Comparison of ENCODE assay signal across 8 mouse cellular contexts in genomic region chr3:108282401-108283240, GRCm38 (mm10). TPM values are rescaled to one million over a fixed set of nuclear protein-coding genes. Genes with fewer than 3 reads are reported as not detected.
A peak's percentile ranks its signal among the peaks of the same experiment; 100 is the strongest.
DNase-seq lines count a peak whose midpoint lies in the region; ATAC-seq and TF ChIP-seq lines count a peak whose summit lies in the region.

No protein-coding gene starts in this region.

- peaks cover 23% of the 10 kb centered on the region for H3K36me3 ChIP-seq in limb, embryonic 14.5 days (ENCODE audit: control insufficient read depth, insufficient read depth, low read length)
- H3K36me3 ChIP-seq in myocyte (ENCODE audit: control insufficient read depth, insufficient read depth): peaks cover 4% of the 10 kb centered on the region

- H3K9ac ChIP-seq in limb, embryonic 14.5 days (ENCODE audit: low read depth, low read length, severe bottlenecking): peak overlapping the region; percentile 71; the same call in 1 of the 2 replicates

- no peaks in the 10 kb centered on the region for H3K79me2 ChIP-seq in myocyte (ENCODE audit: control insufficient read depth, insufficient read depth)

- TF ChIP-seq POLR2A in limb, embryonic 14.5 days (IDR thresholded peaks at IDR 0.05; ENCODE audit: borderline replicate concordance, extremely low read depth, insufficient read depth, insufficient read length): no peak
- TF ChIP-seq POLR2A in myocyte (IDR thresholded peaks at IDR 0.05; ENCODE audit: insufficient read length, low read depth): no peak

- no peaks in the 10 kb centered on the region for H3K9me3 ChIP-seq in limb, embryonic 14.5 days (ENCODE audit: control insufficient read depth, low read length)

- no peak; the same call in 1 of the 2 replicates for ATAC-seq in limb, embryonic 14.5 days (ENCODE audit: low FRiP score, low read depth)

- peak; percentile 73 for DNase-seq in kidney, adult 9 months
- DNase-seq in kidney, postnatal 4 days: no peak
- peak; percentile 77 for DNase-seq in adipocyte (ENCODE audit: low spot score)
- DNase-seq in heart, adult 8-10 months (ENCODE audit: low spot score): peak; percentile 65
- peak; percentile 91 for DNase-seq in limb, embryonic 14.5 days (ENCODE audit: low spot score)
- no peak for DNase-seq in ovary, postnatal 10 days (ENCODE audit: low spot score)
- no peak for DNase-seq in gastrocnemius, postnatal 4 days (ENCODE audit: low spot score in 2 of 2)

- no peak overlapping the region for H3ac ChIP-seq in myocyte (ENCODE audit: control insufficient read depth, insufficient read length)

- H3K27me3 ChIP-seq in limb, embryonic 14.5 days (ENCODE audit: control insufficient read depth, insufficient read depth, low read length): no peaks in the 10 kb centered on the region
- H3K27me3 ChIP-seq in myocyte (ENCODE audit: control insufficient read depth, insufficient read depth, insufficient read length): peaks cover 15% of the 10 kb centered on the region

- WGBS in limb, embryonic 14.5 days: 30% methylated on average over 12 of the region's 12 CpGs

- peak overlapping the region; percentile 63 for H3K27ac ChIP-seq in limb, embryonic 14.5 days (replicated peaks; ENCODE audit: low read depth, low read length)

- peak overlapping the region; percentile 94; the same call in 1 of the 2 replicates for H3K4me2 ChIP-seq in limb, embryonic 14.5 days (replicated peaks; ENCODE audit: low read depth, low read length, severe bottlenecking)
- H3K4me2 ChIP-seq in myocyte (ENCODE audit: low read depth): no peak overlapping the region

- H3K4me3 ChIP-seq in limb, embryonic 14.5 days (replicated peaks; ENCODE audit: low read length): peak overlapping the region; percentile 77; the same call in 1 of the 2 replicates
- H3K4me3 ChIP-seq in myocyte: peak overlapping the region; percentile 22

- H3K4me1 ChIP-seq in limb, embryonic 14.5 days (ENCODE audit: control insufficient read depth, insufficient read depth, low read length): peaks cover 14% of the 10 kb centered on the region; the same call in 1 of the 2 replicates

TF ChIP-seq in myocyte, 11 proteins besides CTCF, POLR2A, EP300 and RAD21:
- TF ChIP-seq POLR2AphosphoS2 (IDR thresholded peaks at IDR 0.05; ENCODE audit: insufficient read length, low read depth): no peak
- no peak for TF ChIP-seq REST (IDR thresholded peaks at IDR 0.05; ENCODE audit: insufficient read depth, insufficient read length)
- TF ChIP-seq MAX (IDR thresholded peaks at IDR 0.05; ENCODE audit: low read depth): no peak
- TF ChIP-seq TCF3 (IDR thresholded peaks at IDR 0.05; ENCODE audit: insufficient read length, low read depth): no peak
- TF ChIP-seq E2F4 (IDR thresholded peaks at IDR 0.05; ENCODE audit: insufficient read depth): no peak
- TF ChIP-seq SRF (IDR thresholded peaks at IDR 0.05; ENCODE audit: control insufficient read depth, insufficient read length, low read depth): no peak
- no peak for TF ChIP-seq MYOG (IDR thresholded peaks at IDR 0.05; ENCODE audit: control insufficient read depth in 1 of 3, insufficient read depth in 1 of 3, insufficient read length in 2 of 3, low read depth in 2 of 3)
- no peak for TF ChIP-seq CEBPB (IDR thresholded peaks at IDR 0.05; ENCODE audit: insufficient read depth, poor library complexity, severe bottlenecking)
- TF ChIP-seq USF1 (IDR thresholded peaks at IDR 0.05; ENCODE audit: low read depth): no peak
- TF ChIP-seq TCF12 (IDR thresholded peaks at IDR 0.05; ENCODE audit: insufficient read depth, poor library complexity, severe bottlenecking): no peak
- TF ChIP-seq MYOD1 (IDR thresholded peaks at IDR 0.05; ENCODE audit: control insufficient read depth in 1 of 3, insufficient read length in 2 of 3, low read depth in 2 of 3): no peak
TF ChIP-seq in myocyte: peak in this region for 0.

RNA-seq across cellular contexts. Expression of gene Sort1, which starts 1.3 kb away (rescaled TPM):
- 10 to 100 TPM; 17.5 to 20.2 (median 19.0) TPM for total RNA-seq in heart, adult 8-10 months (2022)
- 30.4 and 35.6 TPM in 2 replicates for polyA plus RNA-seq in limb, embryonic 14.5 days (2012; rRNA removed)
- polyA plus RNA-seq in limb, embryonic 14.5 days (2014; fragmentation: Nextera tagmentation; extraction: Ambion mirVana): 17.9 and 19.1 TPM in 2 replicates
- polyA plus RNA-seq in myocyte (2012; fragmentation: generic; extraction: Trizol): 6.0 TPM
- total RNA-seq in gastrocnemius, postnatal 4 days (2021): 10 to 100 TPM; 54.6 to 59.9 TPM

RNA-seq across cellular contexts. Expression of gene Psma5, which starts 25.9 kb away (rescaled TPM):
- total RNA-seq in heart, adult 8-10 months (2022): 10 to 100 TPM; 46.3 to 59.0 (median 50.8) TPM
- 148 and 177 TPM in 2 replicates for polyA plus RNA-seq in limb, embryonic 14.5 days (2012; rRNA removed)
- 301 and 312 TPM in 2 replicates for polyA plus RNA-seq in limb, embryonic 14.5 days (2014; fragmentation: Nextera tagmentation; extraction: Ambion mirVana)
- 191 TPM for polyA plus RNA-seq in myocyte (2012; fragmentation: generic; extraction: Trizol)
- 100 to 1,000 TPM; 126 to 128 TPM for total RNA-seq in gastrocnemius, postnatal 4 days (2021)

RNA-seq across cellular contexts. Expression of gene Sypl2, which starts 56.2 kb away (rescaled TPM):
- total RNA-seq in heart, adult 8-10 months (2022): 1 to 10 TPM; 1.3 to 2.4 (median 2.1) TPM
- 3.7 and 4.0 TPM in 2 replicates for polyA plus RNA-seq in limb, embryonic 14.5 days (2012; rRNA removed)
- 2.1 and 2.7 TPM in 2 replicates for polyA plus RNA-seq in limb, embryonic 14.5 days (2014; fragmentation: Nextera tagmentation; extraction: Ambion mirVana)
- 0.28 TPM for polyA plus RNA-seq in myocyte (2012; fragmentation: generic; extraction: Trizol)
- 100 to 1,000 TPM; 441 to 517 TPM for total RNA-seq in gastrocnemius, postnatal 4 days (2021)

Comparison
In these comparisons a context has a peak if more than half of its experiments do, and no peak if none do; other contexts are left out.
1. DNase-seq: peak in kidney, adult 9 months (single experiment), adipocyte (single experiment), heart, adult 8-10 months (single experiment) and limb, embryonic 14.5 days (single experiment); none in kidney, postnatal 4 days (0 of 2), ovary, postnatal 10 days (single experiment) and gastrocnemius, postnatal 4 days (0 of 2).
2. RNA of gene Sypl2, which starts 56.2 kb away (total RNA-seq): 441 to 517 TPM in gastrocnemius, postnatal 4 days; 1.3 to 2.4 TPM in heart, adult 8-10 months; every median in the first group is over 100 times any median in the second.